Mouse (Mus musculus) MEL (cell line): ENCODE data around the gene Oaz2. TPM values are rescaled to one million over a fixed set of nuclear protein-coding genes. Genes with fewer than 3 reads are reported as not detected.
A peak's percentile ranks its signal among the peaks of the same experiment; 100 is the strongest.

Experiments
- DNase-seq: peaks from one replicate; pipeline ENCODE4 v3.0.0; 2011; ENCODE audit warnings: low read depth, low spot score
- H3K27ac ChIP-seq: 2 replicates; pipeline ENCODE4 v1.5.1; 2012; ENCODE audit warnings: low read depth, mild to moderate bottlenecking, control low read depth, low read length, moderate library complexity; ENCODE audit not compliant: control insufficient read depth
- H3K27me3 ChIP-seq, 2 experiments: fragments of 150-350 bp in 1 of 2; sonication (generic) in 1 of 2; 2 replicates each; pipeline ENCODE4 v1.6.1; 2012; ENCODE audit warnings: low read length in 2 of 2, mild to moderate bottlenecking in 2 of 2, improper control_type of control experiment in 1 of 2, moderate library complexity in 1 of 2; ENCODE audit not compliant: insufficient read depth in 2 of 2, control insufficient read depth in 1 of 2
- H3K36me3 ChIP-seq, 2 experiments: 2 replicates each; pipeline ENCODE4 v1.6.1; 2012 to 2014; ENCODE audit warnings: low read length in 2 of 2, improper control_type of control experiment in 1 of 2, inconsistent platforms in 1 of 2, mild to moderate bottlenecking in 1 of 2; ENCODE audit not compliant: insufficient read depth in 2 of 2, control insufficient read depth in 1 of 2
- H3K4me1 ChIP-seq, 2 experiments: fragments of 150-350 bp in 1 of 2; sonication (generic) in 1 of 2; 2 replicates each; pipeline ENCODE4 v1.6.1; 2012; ENCODE audit warnings: low read length in 2 of 2, improper control_type of control experiment in 1 of 2, mild to moderate bottlenecking in 1 of 2; ENCODE audit not compliant: insufficient read depth in 2 of 2, control insufficient read depth in 1 of 2
- H3K4me3 ChIP-seq, 2 experiments: fragments of 150-350 bp in 1 of 2; sonication (generic) in 1 of 2; 2 replicates each; pipeline ENCODE4 v1.5.1; 2012; ENCODE audit warnings: low read depth in 2 of 2, low read length in 2 of 2, mild to moderate bottlenecking in 2 of 2, moderate library complexity in 2 of 2, control low read depth in 1 of 2, improper control_type of control experiment in 1 of 2; ENCODE audit not compliant: control insufficient read depth in 1 of 2, insufficient read depth in 1 of 2
- H3K79me2 ChIP-seq: 2 replicates; pipeline ENCODE4 v1.6.1; 2012; ENCODE audit warnings: mild to moderate bottlenecking, low read length, moderate library complexity; ENCODE audit not compliant: control insufficient read depth, poor library complexity, insufficient read depth
- H3K9ac ChIP-seq: 2 replicates; pipeline ENCODE4 v1.6.1; 2012; ENCODE audit warnings: low read depth, mild to moderate bottlenecking, control low read depth, low read length, moderate library complexity; ENCODE audit not compliant: control insufficient read depth, poor library complexity, severe bottlenecking
- H3K9me3 ChIP-seq: fragments of 150-350 bp; sonication (generic); replicated peaks from 2 replicates; pipeline ENCODE4 v1.6.1; 2012; ENCODE audit warnings: mild to moderate bottlenecking, low read length, improper control_type of control experiment, moderate library complexity; ENCODE audit not compliant: insufficient read depth
- CHD2 ChIP-seq: IDR thresholded peaks from 2 replicates; pipeline ENCODE4 v1.6.1; 2011; ENCODE audit warnings: low read length, improper control_type of control experiment
- E2F4 ChIP-seq: IDR thresholded peaks from 2 replicates; pipeline ENCODE4 v1.6.1; 2011; ENCODE audit warnings: low read depth, low read length, improper control_type of control experiment, borderline replicate concordance
- ELF1 ChIP-seq: IDR thresholded peaks from 2 replicates; pipeline ENCODE4 v1.6.1; 2014; ENCODE audit warnings: low read depth, mild to moderate bottlenecking, inconsistent platforms, low read length, improper control_type of control experiment, moderate library complexity
- EP300 ChIP-seq, 2 experiments: IDR thresholded peaks; 2 replicates each; pipeline ENCODE4 v1.6.1; 2011; ENCODE audit warnings: improper control_type of control experiment in 2 of 2, low read length in 2 of 2, low read depth in 1 of 2, mild to moderate bottlenecking in 1 of 2
- ETS1 ChIP-seq: IDR thresholded peaks from 2 replicates; pipeline ENCODE4 v1.6.1; 2012; ENCODE audit warnings: low read depth, mild to moderate bottlenecking, inconsistent platforms, low read length, improper control_type of control experiment, moderate library complexity
- GABPA ChIP-seq: IDR thresholded peaks from 2 replicates; pipeline ENCODE4 v1.6.1; 2012; ENCODE audit warnings: low read depth, mild to moderate bottlenecking, inconsistent platforms, low read length, improper control_type of control experiment, moderate library complexity
- GATA1 ChIP-seq: IDR thresholded peaks from 2 replicates; pipeline ENCODE4 v1.6.1; 2011; ENCODE audit warnings: low read depth, low read length, improper control_type of control experiment
- HCFC1 ChIP-seq: IDR thresholded peaks from 2 replicates; pipeline ENCODE4 v1.6.1; 2012; ENCODE audit warnings: low read depth, mild to moderate bottlenecking, inconsistent platforms, low read length, improper control_type of control experiment, moderate library complexity
- JUND ChIP-seq: IDR thresholded peaks from 2 replicates; pipeline ENCODE4 v1.6.1; 2011; ENCODE audit warnings: low read depth, mild to moderate bottlenecking, improper control_type of control experiment, low read length
- KAT2A ChIP-seq: conservative IDR thresholded peaks from 2 replicates; pipeline ENCODE4 v1.6.1; 2012; ENCODE audit warnings: low read depth, low read length, improper control_type of control experiment, inconsistent platforms
- MAFK ChIP-seq: IDR thresholded peaks from 2 replicates; pipeline ENCODE4 v1.6.1; 2011; ENCODE audit warnings: low read depth, mild to moderate bottlenecking, low read length, improper control_type of control experiment, borderline replicate concordance
- MAZ ChIP-seq: IDR thresholded peaks from 2 replicates; pipeline ENCODE4 v1.6.1; 2012; ENCODE audit warnings: low read depth, mild to moderate bottlenecking, inconsistent platforms, low read length, improper control_type of control experiment
- MEF2A ChIP-seq: IDR thresholded peaks from 2 replicates; pipeline ENCODE4 v1.6.1; 2014; ENCODE audit warnings: low read depth, mild to moderate bottlenecking, inconsistent platforms, low read length, improper control_type of control experiment; ENCODE audit not compliant: poor library complexity, insufficient replicate concordance, severe bottlenecking; ENCODE audit errors: extremely low read depth
- MXI1 ChIP-seq: IDR thresholded peaks from 2 replicates; pipeline ENCODE4 v1.6.1; 2011; ENCODE audit warnings: mild to moderate bottlenecking, low read depth, low read length, improper control_type of control experiment
- MYB ChIP-seq: IDR thresholded peaks from 2 replicates; pipeline ENCODE4 v1.6.1; 2011; ENCODE audit warnings: mild to moderate bottlenecking, low read depth, low read length, improper control_type of control experiment
- MYC ChIP-seq: IDR thresholded peaks from 2 replicates; pipeline ENCODE4 v1.6.1; 2011; ENCODE audit warnings: low read depth, mild to moderate bottlenecking, low read length, improper control_type of control experiment, moderate library complexity
- NRF1 ChIP-seq: IDR thresholded peaks from 2 replicates; pipeline ENCODE4 v1.6.1; 2014; ENCODE audit warnings: low read depth, mild to moderate bottlenecking, inconsistent platforms, low read length, improper control_type of control experiment, moderate library complexity; ENCODE audit not compliant: poor library complexity, insufficient read depth, severe bottlenecking
- POLR2AphosphoS2 ChIP-seq: IDR thresholded peaks from 2 replicates; pipeline ENCODE4 v1.6.1; 2011; ENCODE audit warnings: low read length, improper control_type of control experiment
- POLR2AphosphoS5 ChIP-seq: IDR thresholded peaks from 2 replicates; pipeline ENCODE4 v1.6.1; 2012; ENCODE audit warnings: low read depth, borderline replicate concordance, mild to moderate bottlenecking, inconsistent platforms, low read length, moderate library complexity, mixed read lengths
- RCOR1 ChIP-seq: IDR thresholded peaks from 2 replicates; pipeline ENCODE4 v1.6.1; 2012; ENCODE audit warnings: low read depth, mild to moderate bottlenecking, inconsistent platforms, low read length, improper control_type of control experiment
- SMC3 ChIP-seq: IDR thresholded peaks from 2 replicates; pipeline ENCODE4 v1.6.1; 2011; ENCODE audit warnings: low read depth, low read length, improper control_type of control experiment
- TAL1 ChIP-seq: IDR thresholded peaks from 2 replicates; pipeline ENCODE4 v1.6.1; 2012; ENCODE audit warnings: mild to moderate bottlenecking, inconsistent platforms, low read length, moderate library complexity, mixed read lengths
- TCF12 ChIP-seq: IDR thresholded peaks from 2 replicates; pipeline ENCODE4 v1.6.1; 2014; ENCODE audit warnings: low read depth, mild to moderate bottlenecking, inconsistent platforms, low read length, improper control_type of control experiment, moderate library complexity
- USF1 ChIP-seq: IDR thresholded peaks from 2 replicates; pipeline ENCODE4 v1.6.1; 2014; ENCODE audit warnings: low read depth, mild to moderate bottlenecking, inconsistent platforms, low read length, improper control_type of control experiment, moderate library complexity
- USF2 ChIP-seq, 2 experiments: IDR thresholded peaks; 2 replicates each; pipeline ENCODE4 v1.6.1; 2011 to 2012; ENCODE audit warnings: improper control_type of control experiment in 2 of 2, low read length in 2 of 2, borderline replicate concordance in 1 of 2, inconsistent platforms in 1 of 2, low read depth in 1 of 2, mild to moderate bottlenecking in 1 of 2; ENCODE audit not compliant: insufficient read depth in 1 of 2
- ZMIZ1 ChIP-seq: IDR thresholded peaks from 2 replicates; pipeline ENCODE4 v1.6.1; 2012; ENCODE audit warnings: low read depth, mild to moderate bottlenecking, inconsistent platforms, low read length, improper control_type of control experiment, moderate library complexity
- polyA plus RNA-seq, 2 experiments: library from polyadenylated mRNA; stranded (reverse) in 1 of 2; unstranded in 1 of 2; fragments of >175 nt in 1 of 2; fragments of >200 nt in 1 of 2; gene quantifications; 2 replicates each; pipeline versions ENCODE4 v1.2.1 to v1.2.4; 2012; ENCODE audit warnings: low replicate concordance in 2 of 2, low read depth in 1 of 2; ENCODE audit not compliant: insufficient read length in 2 of 2, insufficient read depth in 1 of 2, missing spikeins in 1 of 2
- total RNA-seq: library from RNA; depleted of rRNA; stranded (reverse); fragments of 300-350 nt; gene quantifications from 2 replicates; pipeline ENCODE4 v1.2.3, GENCODE M21; 2012

Oaz2 gene
- total and polyA plus RNA-seq, 3 experiments: 16.4 to 34.6 TPM; not detected in 1

DNA sequence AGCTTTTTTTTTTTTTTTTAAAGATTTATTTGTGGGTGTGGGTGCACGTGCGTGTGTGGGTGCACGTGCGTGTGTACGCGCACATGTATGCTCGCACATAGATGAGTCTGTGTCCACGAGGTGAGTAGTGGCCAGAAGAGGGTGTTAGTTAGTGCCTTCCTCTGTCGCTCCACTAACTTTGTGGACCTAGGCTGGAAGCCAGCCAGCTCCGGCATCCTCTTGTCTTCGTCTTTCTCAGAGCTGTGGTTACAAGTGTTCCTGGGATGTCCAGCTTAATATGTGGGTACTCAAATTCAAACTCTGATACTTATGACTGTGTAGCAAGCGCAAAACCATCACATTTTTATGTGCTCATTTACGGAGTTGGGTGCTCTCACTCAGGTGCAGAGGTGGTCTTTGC, 19.1 kb upstream of the Oaz2 start:
- Histone ChIP-seq H3K27ac (no peak overlapping the region), H3K9me3 (no peaks in the 10 kb centered on the region), H3K27me3 (no peaks in the 10 kb centered on the region), H3K4me3 (no peak overlapping the region), H3K79me2 (no peaks in the 10 kb centered on the region), H3K36me3 (no peaks in the 10 kb centered on the region), H3K9ac (no peak overlapping the region), H3K4me1 (0 out of 4 replicates have a peak, but pooled peaks cover 0 to 9% of the 10 kb centered on the region in 2 experiments)
- no peak for DNase-seq
- TF ChIP-seq MXI1 (no peak), USF1 (no peak), MAZ (no peak), NRF1 (no peak), POLR2AphosphoS2 (no peak), MAFK (no peak), RCOR1 (no peak), MYB (no peak), KAT2A (no peak), MEF2A (no peak), E2F4 (no peak), HCFC1 (no peak), JUND (no peak), EP300 (IDR thresholded peaks at IDR 0.05; ENCODE audit: low read depth in 1 of 2, low read length in 2 of 2) (no peak), MYC (no peak), SMC3 (no peak), GATA1 (no peak), USF2 (IDR thresholded peaks at IDR 0.05; ENCODE audit: borderline replicate concordance in 1 of 2, insufficient read depth in 1 of 2, low read depth in 1 of 2, low read length in 2 of 2) (no peak), CHD2 (no peak)

DNA sequence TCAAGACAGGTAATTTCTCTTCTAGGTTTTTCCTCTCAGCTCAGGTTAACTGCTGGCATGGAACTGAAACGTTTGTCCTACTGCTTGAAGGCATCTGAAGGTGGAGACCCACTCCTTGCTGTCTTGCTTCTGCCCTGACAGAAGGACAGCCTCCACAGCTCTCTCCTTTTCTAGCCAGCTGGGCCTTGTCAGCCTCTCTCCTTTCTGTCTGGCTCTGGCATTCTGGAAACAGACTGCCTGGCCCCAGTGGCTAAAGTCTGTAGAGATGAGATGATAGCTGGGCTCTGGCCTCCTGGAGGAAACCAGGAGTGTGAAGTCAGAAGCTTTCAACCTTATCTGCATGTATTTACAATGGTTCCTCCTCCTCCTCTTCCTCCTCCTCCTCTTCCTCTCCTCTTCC, 17.8 kb upstream of the Oaz2 start:
- H3K9me3 ChIP-seq: no peaks in the 10 kb centered on the region
- H3K79me2 ChIP-seq: no peaks in the 10 kb centered on the region
- no peaks in the 10 kb centered on the region for H3K27me3 ChIP-seq
- TF ChIP-seq MAZ: no peak
- no peak for TF ChIP-seq POLR2AphosphoS2
- no peak for TF ChIP-seq TAL1
- no peak for TF ChIP-seq RCOR1
- no peak for TF ChIP-seq MXI1
- TF ChIP-seq CHD2: no peak
- TF ChIP-seq ETS1: no peak
- no peak for TF ChIP-seq USF2 (IDR thresholded peaks at IDR 0.05; ENCODE audit: borderline replicate concordance in 1 of 2, insufficient read depth in 1 of 2, low read depth in 1 of 2, low read length in 2 of 2)
- TF ChIP-seq ELF1: no peak
- no peak for TF ChIP-seq USF1
- TF ChIP-seq GABPA: no peak
- TF ChIP-seq POLR2AphosphoS5: no peak
- no peak for TF ChIP-seq EP300 (IDR thresholded peaks at IDR 0.05; ENCODE audit: low read depth in 1 of 2, low read length in 2 of 2)
- TF ChIP-seq TCF12: no peak
- TF ChIP-seq E2F4: no peak
- no peak for TF ChIP-seq NRF1
- no peak for TF ChIP-seq HCFC1
- no peak for TF ChIP-seq MYC
- no peak for TF ChIP-seq ZMIZ1
- no peak overlapping the region for H3K4me3 ChIP-seq
- H3K36me3 ChIP-seq: no peaks in the 10 kb centered on the region
- 0 out of 4 replicates have a peak, but pooled peaks cover 0 to 9% of the 10 kb centered on the region in 2 experiments for H3K4me1 ChIP-seq
- peak; percentile 13 for DNase-seq
- no peak overlapping the region for H3K9ac ChIP-seq
- no peak overlapping the region for H3K27ac ChIP-seq
